Mouse (Mus musculus) hindbrain, embryonic 12.5 days (tissue): ENCODE data around the gene Elmo1. TPM values are rescaled to one million over a fixed set of nuclear protein-coding genes. Genes with fewer than 3 reads are reported as not detected.

Experiments used
- ATAC-seq: fragments of 200-750 bp; cut with Nextera tagmentation; 2 replicates; pipeline ENCODE4 v1.8.0; 2017; ENCODE audit warnings: moderate TSS enrichment; ENCODE audit not compliant: low FRiP score
- H3K27ac ChIP-seq: fragments of 300-500 bp; sonication (generic); 2 replicates; pipeline ENCODE4 v1.5.1; 2016; ENCODE audit warnings: mild to moderate bottlenecking
- H3K27me3 ChIP-seq: fragments of 300-500 bp; sonication (generic); 2 replicates; pipeline ENCODE4 v1.6.1; 2016; ENCODE audit warnings: mild to moderate bottlenecking
- H3K36me3 ChIP-seq: fragments of 300-500 bp; sonication (generic); 2 replicates; pipeline ENCODE4 v1.6.1; 2016; ENCODE audit warnings: mild to moderate bottlenecking
- H3K4me1 ChIP-seq: fragments of 300-500 bp; sonication (generic); 2 replicates; pipeline ENCODE4 v1.6.1; 2016
- H3K4me2 ChIP-seq: fragments of 300-500 bp; sonication (generic); replicated peaks from 2 replicates; pipeline ENCODE4 v1.6.1; 2016; ENCODE audit warnings: mild to moderate bottlenecking
- H3K4me3 ChIP-seq: fragments of 300-500 bp; sonication (generic); 2 replicates; pipeline ENCODE4 v1.5.1; 2016; ENCODE audit warnings: mild to moderate bottlenecking
- H3K9ac ChIP-seq: fragments of 300-500 bp; sonication (generic); 2 replicates; pipeline ENCODE4 v1.6.1; 2016; ENCODE audit warnings: mild to moderate bottlenecking, moderate library complexity
- H3K9me3 ChIP-seq: fragments of 300-500 bp; sonication (generic); replicated peaks from 2 replicates; pipeline ENCODE4 v1.6.1; 2016; ENCODE audit warnings: mild to moderate bottlenecking
- WGBS: fragments of 180-500 bp; shearing (Covaris S2); methylation state at CpG from one replicate; pipeline ENCODE4 v1.1.7; 2016; 5-methylcytosine and 5-hydroxymethylcytosine counted together
- polyA plus RNA-seq: library from polyadenylated mRNA; unstranded; fragments of >200 nt; fragmentation: Nextera tagmentation; extraction: Ambion mirVana; gene quantifications from 2 replicates; pipeline ENCODE4 v1.2.1, GENCODE M21; 2016

Elmo1 gene
- polyA plus RNA-seq, 1 experiment from 2014 or later: 28.9 TPM

GRCm38 (mm10) chr13:20372335-20372734 lies 281.9 kb downstream of the Elmo1 start:
- no peak for ATAC-seq
- WGBS: 82% methylated on average over 4 of the region's 4 CpGs
- Histone ChIP-seq H3K9me3 (no peaks in the 10 kb centered on the region), H3K4me3 (no peak overlapping the region), H3K4me2 (no peak overlapping the region), H3K36me3 (no peaks in the 10 kb centered on the region), H3K4me1 (peaks cover 6% of the 10 kb centered on the region; the same call in 1 of the 2 replicates), H3K27ac (no peak overlapping the region), H3K9ac (no peak overlapping the region), H3K27me3 (no peaks in the 10 kb centered on the region)

- Histone ChIP-seq H3K9ac (no peak overlapping the region), H3K4me3 (no peak overlapping the region), H3K4me2 (no peak overlapping the region), H3K27ac (no peak overlapping the region), H3K36me3 (no peaks in the 10 kb centered on the region), H3K27me3 (no peaks in the 10 kb centered on the region), H3K4me1 (no peaks in the 10 kb centered on the region), H3K9me3 (no peaks in the 10 kb centered on the region)
- 86% methylated on average over 8 of the region's 8 CpGs for WGBS
- ATAC-seq: no peak
These were observed 288.5 kb downstream of the Elmo1 start for GRCm38 (mm10) chr13:20378869-20379268.

GRCm38 (mm10) chr13:20383875-20384274 lies 293.5 kb downstream of the Elmo1 start:
- no peak overlapping the region for H3K27ac ChIP-seq
- H3K9me3 ChIP-seq: no peaks in the 10 kb centered on the region
- H3K4me2 ChIP-seq: no peak overlapping the region
- no peak overlapping the region for H3K9ac ChIP-seq
- H3K36me3 ChIP-seq: no peaks in the 10 kb centered on the region
- H3K27me3 ChIP-seq: no peaks in the 10 kb centered on the region
- 97% methylated on average over 1 of the region's 1 CpGs for WGBS
- no peak for ATAC-seq
- H3K4me3 ChIP-seq: no peak overlapping the region
- H3K4me1 ChIP-seq: no peaks in the 10 kb centered on the region

- H3K9ac ChIP-seq: no peak overlapping the region
- no peak for ATAC-seq
- no peaks in the 10 kb centered on the region for H3K4me1 ChIP-seq
- H3K9me3 ChIP-seq: no peaks in the 10 kb centered on the region
- no peak overlapping the region for H3K27ac ChIP-seq
- H3K36me3 ChIP-seq: no peaks in the 10 kb centered on the region
- no peaks in the 10 kb centered on the region for H3K27me3 ChIP-seq
- 88% methylated on average over 2 of the region's 2 CpGs for WGBS
- H3K4me2 ChIP-seq: no peak overlapping the region
- H3K4me3 ChIP-seq: no peak overlapping the region
These were observed 294.4 kb downstream of the Elmo1 start for GRCm38 (mm10) chr13:20384846-20385245.

- Histone ChIP-seq H3K9me3 (no peaks in the 10 kb centered on the region), H3K27ac (no peak overlapping the region), H3K4me3 (no peak overlapping the region), H3K4me1 (no peaks in the 10 kb centered on the region), H3K36me3 (no peaks in the 10 kb centered on the region), H3K27me3 (no peaks in the 10 kb centered on the region), H3K9ac (no peak overlapping the region), H3K4me2 (no peak overlapping the region)
- WGBS: 77% methylated on average over 2 of the region's 2 CpGs
- no peak for ATAC-seq
These were observed 295.0 kb downstream of the Elmo1 start for GRCm38 (mm10) chr13:20385423-20385822.

GRCm38 (mm10) chr13:20386462-20387141 lies 296.2 kb downstream of the Elmo1 start:
- Histone ChIP-seq H3K9me3 (no peaks in the 10 kb centered on the region), H3K27ac (no peak overlapping the region), H3K4me1 (no peaks in the 10 kb centered on the region), H3K4me2 (no peak overlapping the region), H3K9ac (no peak overlapping the region), H3K27me3 (no peaks in the 10 kb centered on the region), H3K36me3 (no peaks in the 10 kb centered on the region), H3K4me3 (no peak overlapping the region)
- ATAC-seq: no peak
- 88% methylated on average over 4 of the region's 4 CpGs for WGBS

GRCm38 (mm10) chr13:20392824-20393598 lies 302.6 kb downstream of the Elmo1 start:
- no peaks in the 10 kb centered on the region for H3K4me1 ChIP-seq
- H3K9me3 ChIP-seq: no peaks in the 10 kb centered on the region
- no peak for ATAC-seq
- WGBS: 73% methylated on average over 3 of the region's 3 CpGs
- no peaks in the 10 kb centered on the region for H3K36me3 ChIP-seq
- no peaks in the 10 kb centered on the region for H3K27me3 ChIP-seq
- no peak overlapping the region for H3K4me3 ChIP-seq
- no peak overlapping the region for H3K9ac ChIP-seq
- H3K27ac ChIP-seq: no peak overlapping the region
- H3K4me2 ChIP-seq: no peak overlapping the region

- Histone ChIP-seq H3K4me2 (no peak overlapping the region), H3K36me3 (no peaks in the 10 kb centered on the region), H3K27me3 (no peaks in the 10 kb centered on the region), H3K4me3 (no peak overlapping the region), H3K9me3 (no peaks in the 10 kb centered on the region), H3K27ac (no peak overlapping the region), H3K9ac (no peak overlapping the region), H3K4me1 (no peaks in the 10 kb centered on the region)
- WGBS: 83% methylated on average over 3 of the region's 3 CpGs
- ATAC-seq: no peak
These were observed 307.3 kb downstream of the Elmo1 start for GRCm38 (mm10) chr13:20397744-20398143.

GRCm38 (mm10) chr13:20398311-20398710 lies 307.9 kb downstream of the Elmo1 start:
- H3K36me3 ChIP-seq: no peaks in the 10 kb centered on the region
- no peak overlapping the region for H3K27ac ChIP-seq
- WGBS: 86% methylated on average over 4 of the region's 4 CpGs
- no peaks in the 10 kb centered on the region for H3K9me3 ChIP-seq
- ATAC-seq: no peak
- H3K4me3 ChIP-seq: no peak overlapping the region
- H3K27me3 ChIP-seq: no peaks in the 10 kb centered on the region
- H3K9ac ChIP-seq: no peak overlapping the region
- no peaks in the 10 kb centered on the region for H3K4me1 ChIP-seq
- H3K4me2 ChIP-seq: no peak overlapping the region

GRCm38 (mm10) chr13:20404530-20404929 lies 314.1 kb downstream of the Elmo1 start:
- Histone ChIP-seq H3K36me3 (no peaks in the 10 kb centered on the region), H3K4me1 (peaks cover 6% of the 10 kb centered on the region; the same call in 1 of the 2 replicates), H3K9ac (no peak overlapping the region), H3K4me3 (no peak overlapping the region), H3K27ac (0 out of 2 replicates have a peak overlapping the region, but pooled peaks have one; percentile 55), H3K9me3 (no peaks in the 10 kb centered on the region), H3K4me2 (no peak overlapping the region), H3K27me3 (no peaks in the 10 kb centered on the region)
- ATAC-seq: peak; percentile 32; the same call in 1 of the 2 replicates
- 35% methylated on average over 3 of the region's 3 CpGs for WGBS

GRCm38 (mm10) chr13:20406470-20407213 lies 316.2 kb downstream of the Elmo1 start:
- Histone ChIP-seq H3K27me3 (no peaks in the 10 kb centered on the region), H3K9me3 (no peaks in the 10 kb centered on the region), H3K4me3 (no peak overlapping the region), H3K36me3 (no peaks in the 10 kb centered on the region), H3K4me2 (no peak overlapping the region), H3K9ac (no peak overlapping the region), H3K4me1 (peaks cover 6% of the 10 kb centered on the region; the same call in 1 of the 2 replicates), H3K27ac (peak overlapping the region; percentile 62)
- ATAC-seq: peak; percentile 49
- WGBS: 74% methylated on average over 11 of the region's 11 CpGs
